Mouse (Mus musculus) forelimb bud, embryonic 11.5 days (tissue): ENCODE measurements around the gene Rbm38.

Experiments used
- DNase-seq: peaks from one replicate; pipeline ENCODE4 v3.0.0-alpha.2; 2012; ENCODE audit warnings: low read depth, low spot score

Rbm38 gene

DNA sequence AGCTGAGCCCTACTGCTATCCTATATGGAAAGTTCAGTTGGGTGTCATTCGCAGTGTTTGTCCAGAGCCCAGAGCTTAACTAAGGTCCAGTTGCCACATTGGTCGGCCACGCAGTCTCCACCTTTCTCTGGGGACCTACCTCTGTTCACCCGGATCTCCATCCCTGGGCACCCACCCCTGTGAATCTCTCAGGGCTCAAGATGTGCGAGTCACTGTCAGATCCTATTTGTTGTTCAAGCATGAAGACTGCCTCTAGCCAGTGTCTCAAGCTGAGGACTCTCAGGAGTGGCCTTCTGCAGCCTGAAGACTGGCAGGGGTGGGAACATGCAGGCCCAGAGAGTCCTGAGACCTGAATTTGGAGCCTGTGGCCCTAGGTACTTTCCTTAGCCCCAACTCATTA is 15.8 kb downstream of the Rbm38 start:
- DNase-seq = no peak

DNA sequence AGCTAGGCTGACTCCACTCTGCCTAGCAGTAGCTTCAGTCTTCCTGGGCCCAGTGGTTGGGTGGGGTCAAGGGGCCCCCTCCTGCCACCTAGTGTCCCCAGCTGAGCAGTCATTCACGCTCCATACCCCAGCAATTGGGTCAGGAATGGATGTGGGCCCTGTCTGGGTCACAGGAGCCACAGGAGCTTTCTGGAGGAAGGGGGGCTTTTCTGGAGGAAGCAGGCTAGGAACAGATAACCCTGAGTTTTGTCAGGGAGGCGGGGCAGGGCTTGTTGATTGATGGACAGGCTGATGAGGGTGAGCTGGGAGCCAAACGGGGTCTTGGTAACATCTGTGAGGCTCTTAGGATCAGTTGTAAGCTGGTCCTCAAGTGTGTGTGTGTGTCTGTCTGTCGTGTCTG is 16.3 kb downstream of the Rbm38 start:
- no peak for DNase-seq

DNA sequence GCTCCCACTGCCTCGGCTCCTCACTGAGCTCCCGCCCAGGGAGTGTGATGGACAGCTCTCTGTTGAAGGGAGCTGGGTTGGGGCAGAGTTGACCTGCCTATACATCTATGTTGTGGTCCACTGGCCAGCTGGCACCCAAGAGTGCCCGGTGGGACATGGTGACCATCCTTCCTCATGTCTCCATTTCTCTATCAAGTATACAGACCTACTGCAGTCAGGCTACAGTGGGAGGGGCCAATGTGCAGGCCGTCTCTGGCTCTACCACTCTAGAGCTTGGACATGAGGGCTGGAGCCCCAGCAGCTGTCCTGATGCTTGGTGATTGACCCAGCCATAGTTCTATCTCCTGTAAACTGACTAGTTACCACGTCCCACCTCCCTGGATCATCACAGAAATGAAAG is 17.0 kb downstream of the Rbm38 start:
- no peak for DNase-seq

DNA sequence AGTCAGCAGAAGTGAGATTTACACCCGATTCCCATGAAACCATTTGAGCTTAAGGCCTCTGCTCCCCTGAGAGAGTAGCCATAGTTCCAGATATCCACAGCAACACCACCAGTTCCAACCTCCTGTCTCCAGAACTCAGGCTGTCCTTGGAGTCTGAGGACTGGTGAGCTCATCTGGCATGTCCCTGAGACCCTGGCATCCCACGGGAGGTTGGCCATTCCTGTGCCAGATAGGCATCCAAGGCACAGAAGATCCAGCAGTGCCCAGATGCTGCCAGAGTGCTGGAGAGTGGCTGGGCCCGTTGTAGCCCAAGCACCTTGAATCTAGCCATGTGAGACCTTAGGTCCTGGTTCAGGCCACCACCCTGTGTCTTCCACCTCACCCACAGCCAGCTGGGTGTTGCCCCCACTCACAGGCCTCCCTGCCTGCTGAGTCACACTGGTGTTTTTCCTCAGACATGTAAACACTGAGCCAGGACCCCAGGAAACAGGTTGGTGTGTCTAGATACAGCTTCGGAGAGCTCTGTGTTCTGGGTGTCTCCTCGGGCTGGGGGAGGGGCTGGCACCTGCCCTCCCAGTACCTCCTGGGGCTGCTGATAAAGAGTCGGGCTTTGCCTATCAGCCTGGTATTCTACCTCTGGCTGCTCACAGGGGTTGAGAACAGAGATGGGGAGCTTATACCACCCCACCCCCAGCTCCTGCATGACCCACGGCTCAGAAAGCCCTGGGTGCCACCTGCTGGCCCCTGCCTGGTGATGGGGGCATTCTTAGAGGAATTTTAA is 17.7 kb downstream of the Rbm38 start:
- no peak for DNase-seq

DNA sequence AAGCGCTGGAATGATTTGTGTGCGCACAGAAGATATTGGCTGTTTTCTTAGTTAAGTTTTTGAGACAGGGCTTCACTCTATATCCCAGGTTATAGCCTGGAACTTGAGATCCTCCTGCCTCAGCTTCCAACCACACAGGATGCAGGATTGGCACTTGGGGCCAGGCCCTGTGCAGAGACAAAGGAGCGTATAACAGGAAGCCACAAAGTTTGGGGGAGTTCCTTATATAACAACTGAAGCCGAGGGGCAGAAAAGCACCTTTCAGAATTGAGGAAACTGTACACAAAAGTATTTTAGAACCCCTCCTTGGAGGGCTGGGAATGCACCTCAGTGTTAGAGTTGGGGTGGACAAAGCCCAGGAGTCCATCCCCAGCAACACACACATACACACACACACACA is 18.7 kb downstream of the Rbm38 start:
- DNase-seq = no peak

DNA sequence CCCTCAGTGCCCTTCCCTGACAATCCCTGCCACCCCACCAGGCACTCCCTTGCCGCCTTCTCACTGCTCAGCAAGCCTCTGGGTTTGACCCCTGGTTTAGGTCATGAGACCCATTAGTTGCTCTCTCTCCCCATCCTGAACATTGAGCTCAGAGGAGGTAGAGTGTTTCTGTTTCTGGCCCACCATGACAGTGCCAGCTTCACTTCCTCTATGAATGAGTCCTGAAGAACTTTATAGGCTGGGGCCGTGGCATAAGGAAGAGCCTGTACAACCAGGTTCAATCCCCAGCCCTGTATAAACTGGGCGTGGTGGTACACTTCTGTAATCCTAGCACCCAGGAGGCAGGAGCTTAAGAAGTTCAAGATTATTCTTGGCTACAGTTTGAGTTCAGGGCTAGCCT is 20.5 kb downstream of the Rbm38 start:
- DNase-seq = no peak

DNA sequence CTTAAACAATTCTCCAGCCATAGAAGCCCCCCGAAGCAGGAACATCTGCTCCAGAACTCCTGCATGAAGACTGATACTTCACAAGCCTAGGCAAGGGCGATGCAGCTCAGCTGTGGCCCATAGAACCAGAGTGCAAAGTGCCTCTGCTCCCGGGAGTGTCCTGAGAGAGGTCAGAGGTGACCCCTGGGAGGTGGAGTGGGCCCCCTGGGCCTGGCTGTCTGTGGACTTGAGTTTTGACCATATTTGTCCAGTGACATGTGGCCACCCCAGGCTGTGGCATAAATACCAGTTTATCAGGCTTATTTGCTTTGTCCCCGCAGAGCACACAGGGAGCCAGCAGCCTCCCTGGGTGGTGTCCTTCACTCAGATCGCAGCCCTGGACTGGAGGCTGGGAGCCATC is 20.9 kb downstream of the Rbm38 start:
- DNase-seq = no peak

DNA sequence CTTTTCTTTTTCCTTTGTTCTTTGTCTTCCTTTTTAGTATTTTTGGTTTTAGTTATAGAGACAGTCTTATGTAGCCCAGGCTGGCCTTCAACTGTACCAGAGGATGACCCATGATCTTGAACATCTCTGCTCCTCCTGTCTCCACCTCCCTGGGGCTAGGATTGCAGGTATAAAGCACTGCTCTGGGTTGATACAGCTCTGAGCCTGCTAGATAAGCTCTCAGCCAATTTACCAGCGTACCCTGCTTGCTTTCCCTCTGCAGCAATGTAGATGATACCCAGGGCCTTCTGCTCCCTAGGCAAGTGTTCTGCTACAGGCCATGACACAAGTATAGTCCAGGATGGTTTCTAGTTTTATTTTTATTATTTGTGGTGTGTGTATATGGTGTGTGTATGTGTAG is 21.6 kb downstream of the Rbm38 start:
- no peak for DNase-seq

DNA sequence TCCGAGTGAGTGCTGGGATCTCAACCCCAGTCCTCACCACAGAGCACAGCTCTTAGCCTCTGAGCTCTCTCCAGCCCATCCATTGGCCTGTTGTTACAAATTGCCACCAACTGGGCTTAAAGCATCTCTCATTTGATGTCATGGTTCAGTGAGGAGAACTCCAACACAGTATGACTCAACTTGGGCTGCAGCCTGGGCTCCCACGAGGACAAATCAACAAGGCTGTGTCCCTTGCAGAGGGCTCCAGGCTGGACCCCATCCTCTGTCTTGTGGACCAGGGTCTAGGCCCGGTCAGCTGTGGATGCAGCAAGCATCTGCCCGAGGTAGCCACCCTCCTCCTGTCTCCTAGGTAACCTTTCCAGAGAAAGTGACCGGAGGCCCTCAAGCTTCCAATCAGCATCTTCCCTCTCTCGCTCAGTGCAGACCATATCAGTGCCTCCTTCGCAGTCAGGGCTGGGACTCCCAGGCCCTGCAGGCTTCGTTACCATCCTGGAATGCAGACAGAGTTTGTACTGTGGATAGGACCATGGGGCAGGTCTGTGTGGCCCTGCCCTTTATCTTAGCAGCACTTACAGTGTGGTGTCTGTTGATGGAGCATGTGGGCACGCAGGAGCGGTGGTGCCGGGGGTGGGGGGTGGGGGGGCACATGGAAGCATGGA is 22.3 kb downstream of the Rbm38 start:
- DNase-seq = no peak

DNA sequence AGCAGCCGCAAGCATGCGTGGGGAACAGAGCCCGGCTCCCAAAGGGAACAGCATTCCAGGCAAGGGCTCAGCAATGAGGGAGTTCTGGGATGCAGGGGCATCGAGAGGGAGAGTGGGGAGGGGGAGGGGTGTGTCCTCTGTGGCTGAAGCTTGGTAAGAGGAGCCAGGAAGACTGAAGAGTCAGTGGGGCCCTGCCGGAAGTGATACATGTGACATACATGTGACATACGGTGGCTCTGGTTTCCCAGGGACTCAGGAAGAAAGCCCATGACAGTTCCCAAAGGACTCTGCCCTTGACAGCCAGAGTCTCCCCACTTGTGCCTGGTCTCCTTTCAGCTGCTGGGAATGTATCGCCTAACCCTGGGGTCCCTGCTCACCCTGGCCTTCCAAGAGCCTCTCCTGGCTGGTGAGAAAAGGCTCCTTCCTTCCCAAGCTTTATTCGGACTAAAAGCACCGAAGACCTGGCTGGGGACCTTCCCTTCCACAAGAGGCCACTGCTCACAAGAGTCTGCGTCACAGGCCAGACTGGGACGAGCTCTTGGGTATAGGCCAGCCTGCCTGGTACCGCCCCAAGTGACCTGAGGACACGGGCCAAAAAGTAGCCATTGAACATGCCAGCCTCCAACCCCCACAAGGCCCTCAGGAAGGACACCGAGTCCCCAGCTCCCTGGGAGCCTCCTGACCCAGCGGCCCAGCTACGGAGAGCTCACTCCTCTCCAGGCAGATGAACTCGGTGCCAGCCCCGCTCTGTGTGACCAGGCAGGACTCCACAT is 24.1 kb downstream of the Rbm38 start:
- no peak for DNase-seq

DNA sequence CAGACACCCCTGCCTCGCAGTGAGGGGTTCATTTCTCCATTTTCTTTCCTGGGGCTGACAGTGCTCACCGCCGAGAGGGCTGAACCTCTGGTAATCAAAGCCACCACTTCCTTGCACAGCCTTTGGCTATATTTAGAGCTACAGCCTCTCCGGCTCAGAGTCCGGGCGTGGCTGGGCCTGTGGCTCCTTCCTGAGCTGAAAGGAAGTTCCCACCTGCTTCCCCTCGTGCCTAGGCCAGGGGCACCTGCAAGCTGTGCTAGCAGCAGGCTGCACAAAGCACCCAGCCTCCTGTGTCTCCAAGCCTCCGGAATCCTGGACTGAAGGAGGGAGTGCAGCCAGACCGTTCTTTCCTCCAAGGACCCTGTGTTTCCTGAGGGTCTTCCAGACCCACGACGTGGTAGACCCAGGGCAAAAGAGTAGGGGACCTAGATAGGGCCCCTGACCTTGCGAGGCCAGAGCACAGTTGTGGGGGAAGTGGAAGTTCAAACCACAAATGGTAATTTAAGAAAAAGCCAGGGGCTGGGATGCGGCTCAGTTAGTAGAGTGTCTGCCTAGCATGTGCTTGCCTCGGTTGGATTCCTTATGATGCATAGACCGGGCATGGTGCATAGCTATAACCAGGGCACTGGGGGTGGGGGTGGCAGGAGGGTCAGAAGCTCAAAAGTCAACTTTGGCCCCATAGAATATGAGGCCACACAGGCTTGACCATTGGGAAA is 26.4 kb downstream of the Rbm38 start:
- no peak for DNase-seq

DNA sequence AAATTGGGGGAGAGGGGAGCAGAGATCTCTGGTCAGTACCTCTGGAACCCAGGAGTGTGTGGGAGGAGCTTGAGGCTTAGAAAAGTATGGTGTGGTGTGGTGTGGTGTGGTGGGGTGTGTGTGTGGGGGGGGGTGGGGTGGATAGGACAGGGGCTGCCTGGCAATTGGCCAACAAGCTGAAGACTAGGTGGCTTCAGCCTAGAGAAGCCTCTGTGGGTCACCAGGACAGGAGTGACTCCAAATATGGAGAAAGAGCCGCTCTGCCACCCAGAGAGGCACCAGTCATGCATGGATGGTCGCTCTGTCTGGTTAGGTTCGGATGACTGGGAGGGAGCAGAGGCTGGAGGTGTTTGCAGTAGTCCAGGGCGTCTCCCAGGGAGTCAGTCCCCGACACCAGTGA is 27.2 kb downstream of the Rbm38 start:
- DNase-seq = no peak

DNA sequence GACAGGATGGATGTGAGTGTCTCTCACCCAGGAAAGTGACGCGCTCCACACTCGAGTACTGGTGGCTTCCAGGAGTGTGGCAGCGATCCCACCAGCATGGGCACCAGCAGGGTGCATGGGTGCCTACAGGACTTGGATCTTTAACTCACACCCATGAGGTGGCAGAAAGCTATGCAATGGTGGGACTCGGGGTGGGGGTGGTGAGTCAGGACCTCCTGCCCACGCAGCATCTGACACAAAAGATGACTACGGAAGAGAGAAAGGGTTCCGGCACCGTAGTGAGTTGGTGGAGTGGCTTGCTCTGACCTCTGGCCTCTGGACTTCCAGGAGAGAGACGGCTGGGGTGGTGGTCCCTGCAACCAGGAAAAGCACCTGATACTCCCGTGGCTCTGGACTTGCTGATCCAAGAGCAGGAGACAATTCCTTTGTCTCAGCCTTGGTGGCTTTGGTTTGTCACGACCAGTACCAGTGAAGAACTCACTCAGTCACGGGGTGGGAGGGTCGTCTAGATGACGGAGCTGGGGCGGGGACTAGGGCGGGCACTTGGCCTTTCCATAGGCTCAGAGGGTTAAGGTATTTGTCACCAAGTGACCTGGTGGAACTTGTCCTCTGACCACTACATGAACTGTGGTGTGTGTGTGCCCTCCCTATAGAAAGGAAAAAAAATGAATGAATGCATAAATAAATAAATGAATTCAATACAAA is 27.9 kb downstream of the Rbm38 start:
- no peak for DNase-seq

DNA sequence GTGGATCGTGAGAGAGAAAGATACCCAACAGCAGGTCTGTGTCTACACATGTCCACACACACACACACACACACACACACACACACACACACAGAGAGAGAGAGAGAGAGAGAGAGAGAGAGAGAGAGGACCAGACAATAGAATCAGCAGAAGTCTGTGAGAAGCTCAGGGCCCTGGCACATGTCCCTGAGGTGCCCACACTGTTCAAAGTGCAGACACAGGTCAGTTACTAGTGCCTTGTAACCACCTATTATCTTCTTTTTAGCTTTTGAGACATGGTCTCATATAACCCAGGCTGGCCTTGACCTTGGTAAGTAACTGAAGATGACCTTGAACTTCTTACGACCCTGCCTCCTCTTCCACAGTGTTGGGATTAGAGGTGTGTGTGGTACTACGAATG is 28.9 kb downstream of the Rbm38 start:
- DNase-seq = no peak

DNA sequence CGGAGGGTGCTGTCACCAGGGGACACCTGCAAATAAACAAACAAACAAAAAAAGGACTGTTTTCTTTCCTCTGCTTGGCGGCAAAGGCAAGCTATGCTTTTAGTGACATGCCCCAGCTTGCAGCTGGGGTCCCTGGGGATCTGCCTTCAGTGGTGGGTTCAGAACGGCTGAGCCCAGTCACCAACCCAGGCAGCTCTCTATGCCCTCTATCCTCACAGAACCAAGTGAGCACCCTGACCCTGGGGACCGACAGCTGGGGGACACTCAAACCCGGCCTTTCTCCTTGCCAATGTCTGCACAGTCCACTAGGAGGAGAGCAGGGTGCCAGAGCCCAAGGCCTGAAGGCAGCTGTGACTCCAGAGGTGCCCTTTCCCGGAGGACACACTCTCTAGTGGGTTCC is 29.5 kb downstream of the Rbm38 start:
- no peak for DNase-seq

DNA sequence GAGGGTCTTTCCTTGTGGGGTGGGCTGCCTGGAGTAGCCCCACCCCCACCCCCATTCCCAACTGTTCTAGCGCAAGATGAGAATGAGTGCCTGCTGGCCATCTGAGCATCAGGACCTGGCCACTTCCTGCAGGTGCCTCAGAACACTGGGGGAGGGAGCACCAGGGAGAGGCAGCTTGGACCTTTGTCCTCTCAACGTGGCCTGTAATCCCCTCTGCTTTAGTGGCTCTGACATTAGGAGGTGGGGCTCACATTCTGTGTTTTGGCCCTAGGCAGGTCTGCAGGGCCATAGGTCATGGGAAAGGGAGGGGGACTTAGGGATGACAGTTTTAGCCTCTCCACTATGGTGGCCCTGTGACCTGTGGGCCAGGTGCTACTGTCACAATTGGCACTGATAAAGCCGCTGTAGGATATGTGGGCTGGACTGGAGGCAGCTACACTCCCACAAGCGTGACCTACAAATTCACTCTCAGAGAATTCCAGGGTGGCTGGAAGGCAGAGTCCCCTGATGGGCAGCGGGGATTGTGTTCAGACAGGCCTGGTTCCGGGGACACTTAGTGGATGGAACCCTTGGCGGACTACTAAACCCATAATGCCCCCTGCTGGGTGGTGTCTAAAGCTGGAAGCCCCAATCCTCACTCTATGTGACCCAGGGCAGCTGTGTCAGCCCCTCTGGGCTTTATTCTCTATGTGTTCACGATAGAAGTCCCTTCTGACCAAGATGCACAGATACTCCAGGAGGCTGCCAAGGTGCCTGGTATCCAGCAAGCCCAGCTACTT is 30.5 kb downstream of the Rbm38 start:
- DNase-seq = no peak

DNA sequence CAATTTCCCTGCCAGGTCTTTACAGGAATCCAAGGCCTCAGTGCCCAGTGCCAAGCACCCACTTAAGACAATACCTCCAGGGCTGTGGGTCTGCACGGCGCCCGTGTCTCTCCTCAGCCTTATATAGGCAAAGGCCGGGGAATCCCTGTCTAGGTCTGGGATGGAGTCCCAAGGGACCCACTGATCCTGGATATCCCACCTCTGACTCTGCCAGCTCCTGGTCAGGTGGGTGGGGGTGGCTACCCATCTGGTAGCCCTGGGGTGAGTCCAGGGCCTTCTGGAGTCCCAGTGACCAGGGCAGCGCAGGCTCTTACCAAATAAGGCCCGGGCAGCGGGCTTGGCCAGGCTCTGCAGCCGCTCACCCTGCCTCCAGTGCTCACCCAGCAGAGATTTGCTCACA is 32.6 kb downstream of the Rbm38 start:
- DNase-seq = no peak

DNA sequence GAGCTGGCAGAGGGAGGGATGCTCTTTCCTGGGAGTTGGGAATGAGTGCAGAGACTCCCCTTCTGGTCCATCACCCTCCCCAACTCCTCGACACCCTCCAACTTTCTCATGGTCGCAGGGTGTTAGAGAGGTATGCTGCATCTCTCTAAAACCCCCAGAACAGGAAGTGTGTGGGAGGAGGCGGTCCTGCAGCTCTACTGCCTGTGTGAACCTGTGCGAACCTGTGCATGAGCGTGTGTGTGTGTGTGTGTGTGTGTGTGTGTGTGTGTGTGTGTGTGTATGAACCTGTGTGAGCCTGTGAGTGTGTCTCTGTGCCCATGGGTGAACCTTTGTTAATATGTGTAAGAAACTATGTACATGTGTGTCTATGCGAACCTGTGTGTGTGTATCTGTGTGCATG is 33.5 kb downstream of the Rbm38 start:
- no peak for DNase-seq

DNA sequence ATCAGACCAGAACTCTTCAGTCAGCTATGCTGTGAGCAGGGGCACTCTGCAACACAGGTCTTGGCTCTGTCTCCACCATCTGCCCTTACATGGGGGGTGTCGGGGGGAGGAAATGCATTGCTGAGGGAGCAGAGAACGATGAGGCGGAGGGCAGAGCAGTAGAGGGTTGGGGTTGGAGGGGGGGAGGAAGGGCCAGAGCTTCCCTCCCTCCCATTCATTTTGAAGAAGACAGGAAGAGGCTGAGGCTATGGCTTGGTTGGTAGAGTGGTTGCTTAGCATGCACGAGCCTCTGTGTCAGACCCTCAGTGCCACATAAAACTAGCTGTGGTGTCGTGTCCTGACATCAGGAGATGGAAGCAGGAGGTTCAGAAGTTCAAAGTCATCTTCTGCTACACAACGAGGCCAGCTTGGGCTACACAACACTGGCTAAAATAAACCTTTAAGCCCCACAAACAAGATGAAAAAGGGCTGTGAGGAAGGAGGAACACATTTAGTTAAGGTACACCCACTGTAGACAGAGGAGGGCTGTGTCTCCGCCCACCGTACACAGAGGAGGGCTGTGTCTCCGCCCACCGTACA is 36.1 kb downstream of the Rbm38 start:
- DNase-seq = no peak

DNA sequence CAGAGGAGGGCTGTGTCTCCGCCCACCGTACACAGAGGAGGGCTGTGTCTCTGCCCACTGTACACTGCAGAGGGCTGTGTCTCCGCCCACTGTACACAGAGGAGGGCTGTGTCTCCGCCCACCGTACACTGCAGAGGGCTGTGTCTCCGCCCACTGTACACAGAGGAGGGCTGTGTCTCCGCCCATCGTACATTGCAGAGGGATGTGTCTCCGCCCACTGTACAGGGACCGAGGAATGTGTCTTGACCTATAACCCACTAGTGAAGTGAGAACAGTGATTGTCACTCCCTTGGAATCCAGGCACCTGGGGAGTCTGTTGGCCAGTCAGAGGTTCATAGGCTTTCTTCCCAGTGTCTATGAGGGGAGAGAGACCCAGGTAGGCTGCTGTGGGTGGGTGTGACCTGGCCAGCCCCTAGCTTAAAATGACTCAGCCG is 36.6 kb downstream of the Rbm38 start:
- no peak for DNase-seq
